ENCODE assay signal across 9 mouse cellular contexts in genomic region chr3:108070295-108071293, GRCm38 (mm10). TPM values are rescaled to one million over a fixed set of nuclear protein-coding genes. Genes with fewer than 3 reads are reported as not detected.
DNase-seq lines count a peak whose midpoint lies in the region; ATAC-seq and TF ChIP-seq lines count a peak whose summit lies in the region.
"Had no signal": no experiment of that assay in that cellular context is flagged by ENCODE, and none has a peak within 500 bp of the region (broad histone marks: within the 10 kb centered on the region; RNA-seq: fewer than 3 reads in every experiment).

No protein-coding gene starts in this region.

- no peaks in the 10 kb centered on the region for H3K9me3 ChIP-seq in ES-E14 (ENCODE audit: control insufficient read depth, insufficient read depth, low read depth, low read length)
- H3K9me3 ChIP-seq: limb, embryonic 12.5 days had no signal

- peak; percentile 65 for DNase-seq in heart, adult 8-10 months (ENCODE audit: low spot score)
- DNase-seq in heart, postnatal 25 days (ENCODE audit: low spot score) = no peak
- peak; percentile 51 for DNase-seq in ES-E14 (ENCODE audit: low read depth, low spot score)
- peak; percentile 56 to 80 for DNase-seq in cerebellum, adult 18-20 months
- DNase-seq in layer of hippocampus, postnatal 10 days (ENCODE audit: low spot score in 2 of 2) = peak; percentile 61 to 77
- peak; percentile 84 for DNase-seq in lung, postnatal 36 days
- peak; percentile 76 for DNase-seq in splenic B cell, adult 2 months (ENCODE audit: low read depth, low spot score)

- H3K27ac ChIP-seq in ES-E14 (ENCODE audit: insufficient read depth, low read depth, low read length, poor library complexity, severe bottlenecking) = no peak overlapping the region
- H3K27ac ChIP-seq: limb, embryonic 12.5 days had no signal

- no peak overlapping the region for H3K9ac ChIP-seq in ES-E14 (ENCODE audit: insufficient read depth, low read depth, low read length, poor library complexity, severe bottlenecking)
- H3K9ac ChIP-seq: limb, embryonic 12.5 days had no signal

- in situ Hi-C loops in ES-E14 (cut with MboI; ENCODE audit: low sequenced_read_pairs in 2 of 2, unreplicated experiment in 2 of 2) = no loop called here

- intact Hi-C loops in heart, postnatal 25 days (cut with DNase I) = loop anchor here (1.0 kb wide), 1 partner anchor 78 kb away; no protein-coding TSS in a partner anchor

- H3K4me1 ChIP-seq in ES-E14 (ENCODE audit: control insufficient read depth in 2 of 2, insufficient read depth in 2 of 2, low read length in 2 of 2, poor library complexity in 1 of 2) = peaks cover 0 to 5% of the 10 kb centered on the region in 2 experiments; a peak in 1 of 4 replicates

- peak; percentile 69 for ATAC-seq in granulocyte monocyte progenitor cell, adult 5-6 weeks (replicated peaks; ENCODE audit: poor library complexity, severe bottlenecking)

- H3K4me3 ChIP-seq in ES-E14 (ENCODE audit: insufficient read depth in 1 of 2, low read depth in 1 of 2, low read length in 2 of 2, poor library complexity in 1 of 2, severe bottlenecking in 1 of 2) = no peak overlapping the region
- H3K4me3 ChIP-seq: limb, embryonic 12.5 days had no signal

- H3K36me3 ChIP-seq in ES-E14 (ENCODE audit: control insufficient read depth, insufficient read depth, low read length, poor library complexity, severe bottlenecking) = peaks cover 16% of the 10 kb centered on the region
- H3K36me3 ChIP-seq in splenic B cell, adult 2 months (ENCODE audit: control insufficient read depth, insufficient read depth, low read length, poor library complexity, severe bottlenecking) = peaks cover 4% of the 10 kb centered on the region

- no peaks in the 10 kb centered on the region for H3K27me3 ChIP-seq in splenic B cell, adult 2 months (ENCODE audit: control insufficient read depth, insufficient read depth, low read length, poor library complexity, severe bottlenecking)
- H3K27me3 ChIP-seq: limb, embryonic 12.5 days had no signal

TF ChIP-seq in ES-E14, 5 proteins besides CTCF, POLR2A, EP300 and RAD21:
- TF ChIP-seq ZC3H11A (IDR thresholded peaks at IDR 0.05; ENCODE audit: borderline replicate concordance, low read depth, low read length) (no peak), MAFK (IDR thresholded peaks at IDR 0.05; ENCODE audit: insufficient read depth, low read depth, low read length) (no peak), CHD2 (IDR thresholded peaks at IDR 0.05; ENCODE audit: low read depth, low read length) (no peak), ZNF384 (IDR thresholded peaks at IDR 0.05; ENCODE audit: low read depth, low read length) (no peak), HCFC1 (IDR thresholded peaks at IDR 0.05; ENCODE audit: borderline replicate concordance, insufficient read depth, low read length) (no peak)

RNA-seq across cellular contexts. Expression of gene Ampd2, which starts 15.9 kb away (rescaled TPM):
- total RNA-seq in heart, adult 8-10 months (2022) = 1 to 10 TPM; 3.9 to 5.2 (median 4.7) TPM
- total RNA-seq in heart, postnatal 25 days (2021) = 1 to 10 TPM; 4.7 to 6.2 TPM
- 58.1 and 75.8 TPM in 2 replicates for total RNA-seq in ES-E14 (2012; rRNA removed)
- total RNA-seq in granulocyte monocyte progenitor cell, adult 5-6 weeks (2014; fragmentation: Nextera tagmentation) = 126 and 158 TPM in 2 replicates
- 54.6 and 69.6 TPM in 2 replicates for total RNA-seq in granulocyte monocyte progenitor cell, adult 5-6 weeks (2017)
- 10 to 100 TPM; 48.4 to 58.8 TPM for total RNA-seq in layer of hippocampus, postnatal 10 days (2021)

RNA-seq across cellular contexts. Expression of gene Gnat2, which starts 22.0 kb away (rescaled TPM):
- total RNA-seq in heart, adult 8-10 months (2022) = under 1 TPM in 2 of 4 experiments, not detected in 2; 0.28 to 0.47 TPM
- total RNA-seq in heart, postnatal 25 days (2021) = not detected
- total RNA-seq in ES-E14 (2012; rRNA removed) = 9.2 and 9.9 TPM in 2 replicates
- 1.9 and 2.2 TPM in 2 replicates for total RNA-seq in granulocyte monocyte progenitor cell, adult 5-6 weeks (2014; fragmentation: Nextera tagmentation)
- total RNA-seq in granulocyte monocyte progenitor cell, adult 5-6 weeks (2017) = 2.5 TPM in 1 of 2 replicates, not detected in the other
- total RNA-seq in layer of hippocampus, postnatal 10 days (2021) = not detected

RNA-seq across cellular contexts. Expression of gene Gstm4, which starts 25.9 kb away (rescaled TPM):
- 10 to 100 TPM; 12.6 to 14.4 (median 13.3) TPM for total RNA-seq in heart, adult 8-10 months (2022)
- 10 to 100 TPM; 10.9 TPM for total RNA-seq in heart, postnatal 25 days (2021)
- total RNA-seq in ES-E14 (2012; rRNA removed) = 4.1 and 4.3 TPM in 2 replicates
- 21.7 and 31.2 TPM in 2 replicates for total RNA-seq in granulocyte monocyte progenitor cell, adult 5-6 weeks (2014; fragmentation: Nextera tagmentation)
- total RNA-seq in granulocyte monocyte progenitor cell, adult 5-6 weeks (2017) = 16.3 and 35.5 TPM in 2 replicates
- 10 to 100 TPM; 13.4 TPM for total RNA-seq in layer of hippocampus, postnatal 10 days (2021)

RNA-seq across cellular contexts. Expression of gene Gstm1, which starts 52.8 kb away (rescaled TPM):
- total RNA-seq in heart, adult 8-10 months (2022) = 100 to 1,000 TPM; 385 to 498 (median 396) TPM
- total RNA-seq in heart, postnatal 25 days (2021) = 100 to 1,000 TPM; 224 to 232 TPM
- total RNA-seq in ES-E14 (2012; rRNA removed) = 7.1 and 7.9 TPM in 2 replicates
- total RNA-seq in granulocyte monocyte progenitor cell, adult 5-6 weeks (2014; fragmentation: Nextera tagmentation) = 1,142 and 1,261 TPM in 2 replicates
- total RNA-seq in granulocyte monocyte progenitor cell, adult 5-6 weeks (2017) = 468 and 672 TPM in 2 replicates
- total RNA-seq in layer of hippocampus, postnatal 10 days (2021) = 100 to 1,000 TPM in 1 of 2 experiments, 10 to 100 TPM in 1; 94.4 to 102 TPM
